Mouse (Mus musculus) c-Kit-negative CD71-positive TER-119-positive erythroid progenitor cells, embryonic 14.5 days (primary cell): ENCODE results near the gene Il23r.

ENCODE experiments used
- DNase-seq: peaks from one replicate; pipeline ENCODE4 v3.0.0-alpha.2; 2013; ENCODE audit warnings: low read depth, low spot score

Il23r gene

GRCm38 (mm10) chr6:67431808-67432207, 59.8 kb downstream of the Il23r start:
- no peak for DNase-seq

GRCm38 (mm10) chr6:67421761-67422160, 69.9 kb downstream of the Il23r start:
- no peak for DNase-seq

GRCm38 (mm10) chr6:67416557-67416956, 75.1 kb downstream of the Il23r start:
- no peak for DNase-seq

GRCm38 (mm10) chr6:67415276-67415675, 76.4 kb downstream of the Il23r start:
- DNase-seq, result no peak

- DNase-seq, result no peak
Observed at GRCm38 (mm10) chr6:67413378-67413777, 78.3 kb downstream of the Il23r start.

GRCm38 (mm10) chr6:67405281-67405682, 86.4 kb downstream of the Il23r start:
- no peak for DNase-seq

GRCm38 (mm10) chr6:67399551-67399950, 92.1 kb downstream of the Il23r start:
- no peak for DNase-seq

- DNase-seq, result no peak
Observed at GRCm38 (mm10) chr6:67375982-67376391, 115.7 kb downstream of the Il23r start, which contains the start of gene Il12rb2. Gene Il12rb2, minus strand, starts transcription at chr6:67376188.
